Mouse (Mus musculus) neural tube, embryonic 13.5 days (tissue): Measurements from ENCODE around the gene Abhd17c. TPM values are rescaled to one million over a fixed set of nuclear protein-coding genes. Genes with fewer than 3 reads are reported as not detected.

Source experiments
- ATAC-seq: fragments of 200-750 bp; cut with Nextera tagmentation; 2 replicates; pipeline ENCODE4 v1.8.0; 2017; ENCODE audit warnings: low read depth, mild to moderate bottlenecking, moderate TSS enrichment, moderate library complexity
- H3K27ac ChIP-seq: fragments of 300-500 bp; sonication (generic); replicated peaks from 2 replicates; pipeline ENCODE4 v1.5.1; 2015; ENCODE audit warnings: moderate library complexity, mild to moderate bottlenecking, inconsistent platforms
- H3K27me3 ChIP-seq: fragments of 300-500 bp; sonication (generic); 2 replicates; pipeline ENCODE4 v1.6.1; 2015; ENCODE audit warnings: mild to moderate bottlenecking, inconsistent platforms
- H3K36me3 ChIP-seq: fragments of 300-500 bp; sonication (generic); 2 replicates; pipeline ENCODE4 v1.6.1; 2015; ENCODE audit warnings: mild to moderate bottlenecking, inconsistent platforms
- H3K4me1 ChIP-seq: fragments of 300-500 bp; sonication (generic); replicated peaks from 2 replicates; pipeline ENCODE4 v1.6.1; 2015; ENCODE audit warnings: inconsistent platforms
- H3K4me2 ChIP-seq: fragments of 300-500 bp; sonication (generic); 2 replicates; pipeline ENCODE4 v1.6.1; 2015; ENCODE audit warnings: inconsistent platforms, mild to moderate bottlenecking, moderate library complexity
- H3K4me3 ChIP-seq: fragments of 300-500 bp; sonication (generic); 2 replicates; pipeline ENCODE4 v1.5.1; 2015; ENCODE audit warnings: mild to moderate bottlenecking, inconsistent platforms
- H3K9ac ChIP-seq: fragments of 300-500 bp; sonication (generic); 2 replicates; pipeline ENCODE4 v1.6.1; 2015; ENCODE audit warnings: moderate library complexity, mild to moderate bottlenecking, inconsistent platforms
- H3K9me3 ChIP-seq: fragments of 300-500 bp; sonication (generic); 2 replicates; pipeline ENCODE4 v1.6.1; 2016; ENCODE audit warnings: inconsistent platforms
- WGBS: fragments of 180-500 bp; shearing (Covaris S2); methylation state at CpG from one replicate; pipeline ENCODE4 v1.1.7; 2015; 5-methylcytosine and 5-hydroxymethylcytosine counted together
- polyA plus RNA-seq: library from polyadenylated mRNA; unstranded; fragments of >200 nt; fragmentation: Nextera tagmentation; extraction: Ambion mirVana; gene quantifications from 2 replicates; pipeline ENCODE4 v1.2.1, GENCODE M21; 2015

Gene Abhd17c
- polyA plus RNA-seq, 1 experiment from 2014 or later: 62.5 TPM

DNA sequence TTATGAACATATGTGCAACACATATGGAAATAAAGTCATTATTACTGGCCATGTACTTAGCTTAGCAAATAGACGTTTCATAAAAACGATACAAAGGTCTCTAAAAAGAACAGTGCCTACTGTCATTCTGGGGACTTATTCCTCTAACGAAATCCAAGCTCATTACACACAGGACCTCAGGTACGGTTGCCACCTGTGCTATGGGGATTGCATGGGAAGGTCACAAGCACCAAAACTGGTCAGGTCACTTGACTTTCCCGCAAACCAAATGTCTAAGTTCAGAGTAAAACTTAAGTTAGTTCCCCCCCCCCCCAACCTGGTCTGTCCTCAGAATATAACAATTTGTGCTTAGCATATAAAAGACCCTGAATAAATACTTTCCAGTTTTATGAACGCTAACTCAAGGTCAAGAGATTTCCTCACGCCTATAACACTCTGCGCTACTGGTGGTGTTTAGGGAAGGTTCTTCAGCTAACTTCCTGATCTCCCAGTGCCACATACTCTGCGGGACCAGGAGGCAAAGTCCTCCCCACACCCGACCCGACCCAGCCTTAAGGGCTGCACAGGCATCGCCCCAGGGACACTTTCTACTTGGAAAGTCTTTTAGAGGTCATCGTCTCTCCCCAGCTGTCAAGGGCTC, 1.2 kb downstream of the Abhd17c start:
- H3K9me3 ChIP-seq: no peaks in the 10 kb centered on the region
- H3K36me3 ChIP-seq: peaks cover 8% of the 10 kb centered on the region; the same call in 1 of the 2 replicates
- peak overlapping the region; percentile 97; the same call in 1 of the 2 replicates for H3K27ac ChIP-seq
- H3K4me2 ChIP-seq: peak overlapping the region; percentile 95
- 9% methylated on average over 13 of the region's 13 CpGs for WGBS
- H3K27me3 ChIP-seq: no peaks in the 10 kb centered on the region
- peak overlapping the region; percentile 96 for H3K9ac ChIP-seq
- peak overlapping the region; percentile 95 for H3K4me3 ChIP-seq
- peaks cover 61% of the 10 kb centered on the region for H3K4me1 ChIP-seq
- ATAC-seq: no peak

DNA sequence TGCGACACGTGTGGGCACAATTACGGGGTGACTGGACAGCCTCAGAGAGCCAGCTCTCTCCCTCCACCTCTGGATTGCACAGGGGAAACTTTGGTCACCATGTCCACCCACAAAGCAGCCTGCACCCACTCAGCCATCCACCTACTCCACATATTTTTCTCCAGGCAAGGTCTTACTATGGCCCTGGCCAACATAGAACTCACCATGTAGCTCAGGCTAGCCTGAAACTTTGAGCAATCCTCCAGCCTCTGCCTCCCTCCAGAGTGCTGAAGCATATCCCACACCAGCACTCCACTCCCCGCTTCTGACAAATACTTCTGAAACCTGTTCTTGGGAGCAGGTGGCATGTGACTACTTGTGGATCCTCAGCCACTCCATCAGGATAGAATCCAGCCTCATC, 1.9 kb downstream of the Abhd17c start:
- no peak for ATAC-seq
- Histone ChIP-seq H3K4me1 (peaks cover 68% of the 10 kb centered on the region), H3K9ac (peak overlapping the region; percentile 41)

DNA sequence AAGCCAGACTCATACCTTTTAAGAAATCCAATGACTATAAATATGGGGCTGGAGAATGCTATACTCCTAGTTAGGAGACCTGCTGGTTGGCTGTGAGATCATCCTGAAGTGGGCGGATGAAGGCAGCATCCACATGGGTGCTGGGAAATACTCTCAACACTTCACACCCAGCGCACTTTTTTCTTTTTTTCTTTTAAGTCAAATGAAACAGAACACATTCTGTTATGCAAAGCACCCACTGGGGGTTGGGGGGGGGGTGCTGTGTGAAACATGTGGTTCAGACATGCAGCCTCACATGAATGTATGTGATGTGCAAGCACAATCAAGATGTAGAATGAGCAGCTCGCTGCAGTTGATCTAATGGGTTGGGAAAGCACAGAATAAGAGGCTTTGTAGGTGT, 2.8 kb downstream of the Abhd17c start:
- H3K9me3 ChIP-seq: no peaks in the 10 kb centered on the region
- ATAC-seq: no peak
- no peak overlapping the region for H3K9ac ChIP-seq
- no peak overlapping the region for H3K4me3 ChIP-seq
- no peaks in the 10 kb centered on the region for H3K27me3 ChIP-seq
- peaks cover 75% of the 10 kb centered on the region for H3K4me1 ChIP-seq
- no peak overlapping the region for H3K27ac ChIP-seq
- 85% methylated on average over 3 of the region's 3 CpGs for WGBS
- peaks cover 8% of the 10 kb centered on the region; the same call in 1 of the 2 replicates for H3K36me3 ChIP-seq
- H3K4me2 ChIP-seq: peak overlapping the region; percentile 95

More for the DNA sequence above, 1.9 kb downstream of the Abhd17c start:
- H3K4me3 ChIP-seq: peak overlapping the region; percentile 95
- WGBS: 67% methylated on average over 4 of the region's 4 CpGs
- peak overlapping the region; percentile 95 for H3K4me2 ChIP-seq
- no peaks in the 10 kb centered on the region for H3K9me3 ChIP-seq
- peaks cover 8% of the 10 kb centered on the region; the same call in 1 of the 2 replicates for H3K36me3 ChIP-seq
- H3K27ac ChIP-seq: no peak overlapping the region
- no peaks in the 10 kb centered on the region for H3K27me3 ChIP-seq

DNA sequence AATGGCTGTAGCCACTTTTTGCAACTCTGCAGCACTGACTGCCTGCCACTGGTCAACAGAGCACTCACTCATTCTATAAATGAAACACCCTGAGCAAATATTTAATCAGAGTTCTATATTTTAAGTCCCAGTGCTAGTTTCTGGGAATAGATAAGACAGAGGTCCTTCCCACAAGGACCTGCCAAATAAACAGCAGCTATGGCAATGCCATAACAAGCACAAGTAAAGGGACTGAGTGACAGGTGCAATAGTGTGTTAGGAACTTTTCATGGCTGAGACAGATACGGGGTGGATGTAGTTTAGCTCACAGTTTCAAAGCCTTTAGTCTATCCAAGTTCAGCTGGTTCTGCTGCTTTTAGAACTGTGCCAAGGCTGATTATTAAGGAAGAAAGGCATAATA, 3.9 kb downstream of the Abhd17c start:
- Histone ChIP-seq H3K9me3 (no peaks in the 10 kb centered on the region), H3K4me2 (no peak overlapping the region), H3K36me3 (peaks cover 8% of the 10 kb centered on the region; the same call in 1 of the 2 replicates), H3K4me3 (no peak overlapping the region), H3K9ac (no peak overlapping the region), H3K27ac (no peak overlapping the region), H3K4me1 (peaks cover 85% of the 10 kb centered on the region), H3K27me3 (no peaks in the 10 kb centered on the region)
- ATAC-seq: no peak
- WGBS: 93% methylated on average over 1 of the region's 1 CpGs

DNA sequence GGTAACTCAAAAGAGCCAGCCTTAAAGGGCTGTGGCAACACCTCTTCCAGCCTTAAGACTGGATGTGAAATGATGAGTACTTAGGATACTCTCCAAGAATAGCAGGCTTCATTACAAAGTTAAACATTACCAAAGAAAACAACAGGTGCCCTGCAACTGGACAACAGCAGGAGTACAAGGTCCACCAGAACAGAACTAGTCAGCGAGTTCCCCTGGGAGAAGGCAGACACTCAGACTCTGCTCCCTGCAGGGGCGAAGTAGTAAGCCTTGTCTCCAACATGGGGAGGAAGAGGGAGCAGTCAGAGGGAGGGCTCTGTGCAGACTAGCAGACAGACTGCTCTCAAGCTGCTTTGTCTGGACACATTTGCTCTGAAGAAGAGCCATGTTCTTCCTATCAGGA, 6.1 kb downstream of the Abhd17c start:
- Histone ChIP-seq H3K27me3 (no peaks in the 10 kb centered on the region), H3K27ac (no peak overlapping the region)

DNA sequence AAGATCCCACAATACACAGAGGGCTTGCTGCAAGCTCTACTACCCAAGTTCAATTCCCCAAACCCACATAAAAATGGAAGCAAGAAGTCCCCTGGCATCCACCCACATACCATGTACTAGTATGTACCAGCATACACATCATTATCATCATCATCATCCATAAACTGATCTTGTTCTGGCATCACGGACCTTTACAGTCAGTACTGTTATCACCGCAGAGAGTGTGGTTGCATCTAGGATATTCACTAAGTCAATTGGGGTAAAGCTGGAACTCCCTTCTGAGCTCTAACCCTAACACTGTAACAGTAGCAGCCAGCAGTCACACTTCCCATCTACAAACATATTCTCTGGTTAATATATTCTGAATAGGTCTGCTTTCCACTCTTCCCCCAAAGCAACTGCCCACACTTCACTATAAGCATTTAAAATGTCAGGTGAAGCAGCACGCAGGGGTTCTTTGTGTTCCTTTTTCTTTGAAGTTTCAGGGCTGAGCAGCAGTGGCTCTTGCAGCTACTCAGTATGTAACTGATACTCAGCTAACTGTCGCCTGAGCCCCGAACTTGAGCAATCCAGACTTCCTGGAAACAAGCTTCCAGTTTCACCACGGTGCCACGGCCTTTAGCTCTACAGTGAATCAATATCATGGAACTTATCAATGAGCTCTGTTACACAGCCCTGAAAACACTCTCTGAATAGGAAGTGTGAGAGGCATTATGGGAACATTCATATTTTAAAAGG, 8.8 kb downstream of the Abhd17c start:
- H3K4me2 ChIP-seq: no peak overlapping the region
- peaks cover 79% of the 10 kb centered on the region for H3K4me1 ChIP-seq
- no peaks in the 10 kb centered on the region for H3K27me3 ChIP-seq
- WGBS: 67% methylated on average over 7 of the region's 7 CpGs
- no peak overlapping the region for H3K27ac ChIP-seq
- no peak overlapping the region for H3K9ac ChIP-seq
- H3K36me3 ChIP-seq: 0 out of 2 replicates have a peak, but pooled peaks cover under 1% of the 10 kb centered on the region
- H3K4me3 ChIP-seq: no peak overlapping the region
- no peak for ATAC-seq
- H3K9me3 ChIP-seq: no peaks in the 10 kb centered on the region

More for the DNA sequence above, 6.1 kb downstream of the Abhd17c start:
- 48% methylated on average over 2 of the region's 2 CpGs for WGBS
- H3K9ac ChIP-seq: no peak overlapping the region
- no peaks in the 10 kb centered on the region for H3K9me3 ChIP-seq
- no peak overlapping the region for H3K4me3 ChIP-seq
- H3K4me2 ChIP-seq: no peak overlapping the region
- peaks cover 8% of the 10 kb centered on the region; the same call in 1 of the 2 replicates for H3K36me3 ChIP-seq
- no peak for ATAC-seq
- H3K4me1 ChIP-seq: peaks cover 86% of the 10 kb centered on the region

DNA sequence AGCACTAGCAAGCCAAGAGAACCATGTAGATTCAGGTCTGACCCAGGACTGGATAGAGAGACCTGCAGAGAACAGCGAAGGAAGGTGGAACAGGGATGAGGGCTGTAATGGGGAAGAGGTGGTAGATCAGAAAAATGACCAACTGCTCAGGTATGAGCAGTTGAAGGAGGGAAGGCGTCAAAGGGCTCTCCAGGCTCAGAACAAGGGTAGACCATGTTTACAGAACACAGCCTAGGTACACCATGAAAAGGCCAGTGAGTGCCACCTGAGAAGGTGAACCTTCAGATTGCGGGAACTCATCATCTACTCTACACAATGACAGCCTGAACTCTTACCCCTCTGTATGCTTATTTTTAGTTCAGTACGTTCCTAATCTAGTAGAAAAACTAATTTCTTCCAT, 9.5 kb downstream of the Abhd17c start:
- Histone ChIP-seq H3K36me3 (no peaks in the 10 kb centered on the region), H3K27ac (no peak overlapping the region), H3K4me1 (peaks cover 77% of the 10 kb centered on the region), H3K9me3 (no peaks in the 10 kb centered on the region), H3K4me2 (no peak overlapping the region), H3K4me3 (no peak overlapping the region), H3K9ac (no peak overlapping the region), H3K27me3 (no peaks in the 10 kb centered on the region)
- no peak for ATAC-seq
- 99% methylated on average over 4 of the region's 4 CpGs for WGBS

DNA sequence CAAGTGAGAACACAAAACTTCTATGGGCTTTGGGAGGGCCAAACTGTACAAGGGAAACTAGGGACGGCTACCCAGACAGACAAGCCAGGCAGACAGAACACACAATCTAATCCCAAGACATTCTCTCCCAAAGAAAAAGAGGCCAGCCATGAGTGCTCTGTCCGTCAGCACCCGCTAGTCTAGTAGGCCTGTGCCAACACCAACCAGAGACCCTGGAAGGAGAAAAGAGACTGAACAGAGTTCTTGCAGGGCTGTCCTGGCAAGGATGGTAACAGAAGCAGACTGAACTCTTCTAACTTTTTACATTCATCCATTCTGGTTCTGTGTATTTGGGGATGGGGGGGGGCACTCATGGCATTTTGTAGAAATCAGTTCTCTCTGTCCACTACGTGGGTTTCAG, 12.1 kb downstream of the Abhd17c start:
- Histone ChIP-seq H3K4me1 (peaks cover 52% of the 10 kb centered on the region), H3K4me2 (no peak overlapping the region), H3K27ac (no peak overlapping the region), H3K27me3 (no peaks in the 10 kb centered on the region), H3K9me3 (no peaks in the 10 kb centered on the region), H3K4me3 (no peak overlapping the region), H3K36me3 (no peaks in the 10 kb centered on the region), H3K9ac (no peak overlapping the region)
- WGBS: 84% methylated on average over 4 of the region's 4 CpGs
- ATAC-seq: no peak

DNA sequence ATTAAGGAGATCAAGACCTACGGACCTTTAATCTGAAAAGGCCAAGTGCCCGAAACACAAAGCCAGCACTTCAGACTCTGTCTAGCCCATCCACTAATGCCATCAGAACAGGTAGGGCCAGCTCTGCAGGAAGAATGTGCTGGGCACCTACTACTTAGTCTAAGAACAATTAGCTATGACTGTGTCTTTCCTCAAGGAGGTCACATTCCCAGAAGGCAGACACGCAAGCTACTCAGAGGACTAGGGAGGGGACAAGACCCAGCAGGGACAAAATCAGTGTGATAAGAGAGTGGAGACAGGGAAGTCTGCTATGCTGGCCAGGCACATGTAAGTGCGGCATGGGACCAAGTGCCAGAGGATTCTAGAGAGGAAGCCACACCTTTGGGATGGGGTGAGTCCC, 13.0 kb downstream of the Abhd17c start:
- H3K4me3 ChIP-seq: no peak overlapping the region
- no peak overlapping the region for H3K27ac ChIP-seq
- no peak overlapping the region for H3K9ac ChIP-seq
- no peak overlapping the region for H3K4me2 ChIP-seq
- no peaks in the 10 kb centered on the region for H3K9me3 ChIP-seq
- ATAC-seq: no peak
- 88% methylated on average over 4 of the region's 4 CpGs for WGBS
- H3K4me1 ChIP-seq: peaks cover 45% of the 10 kb centered on the region
- no peaks in the 10 kb centered on the region for H3K36me3 ChIP-seq
- no peaks in the 10 kb centered on the region for H3K27me3 ChIP-seq

DNA sequence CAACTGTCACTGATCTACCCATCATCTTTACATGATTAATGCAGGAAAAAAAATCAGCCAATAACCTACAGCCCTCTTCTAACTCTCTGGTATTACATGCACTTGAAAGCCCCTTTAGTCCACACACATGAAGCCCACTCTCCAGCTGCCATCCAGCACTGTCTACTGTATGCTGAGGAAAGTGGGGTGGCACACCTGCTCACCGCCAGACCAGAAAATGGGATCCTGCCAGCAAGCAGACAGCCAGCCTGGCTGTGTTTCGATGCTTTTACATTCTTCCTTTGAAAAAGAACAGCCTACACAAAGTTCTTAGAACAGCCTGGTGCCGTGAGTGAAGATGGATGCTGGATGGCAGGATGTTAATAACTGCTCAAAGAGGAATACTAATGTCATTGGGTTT, 13.9 kb downstream of the Abhd17c start:
- H3K27ac ChIP-seq: 0 out of 2 replicates have a peak overlapping the region, but pooled peaks have one; percentile 23
- H3K27me3 ChIP-seq: no peaks in the 10 kb centered on the region
- H3K4me1 ChIP-seq: peaks cover 36% of the 10 kb centered on the region
- no peak overlapping the region for H3K9ac ChIP-seq
- WGBS: 60% methylated on average over 3 of the region's 3 CpGs
- no peak for ATAC-seq
- H3K4me3 ChIP-seq: no peak overlapping the region
- no peak overlapping the region for H3K4me2 ChIP-seq
- no peaks in the 10 kb centered on the region for H3K36me3 ChIP-seq
- no peaks in the 10 kb centered on the region for H3K9me3 ChIP-seq

DNA sequence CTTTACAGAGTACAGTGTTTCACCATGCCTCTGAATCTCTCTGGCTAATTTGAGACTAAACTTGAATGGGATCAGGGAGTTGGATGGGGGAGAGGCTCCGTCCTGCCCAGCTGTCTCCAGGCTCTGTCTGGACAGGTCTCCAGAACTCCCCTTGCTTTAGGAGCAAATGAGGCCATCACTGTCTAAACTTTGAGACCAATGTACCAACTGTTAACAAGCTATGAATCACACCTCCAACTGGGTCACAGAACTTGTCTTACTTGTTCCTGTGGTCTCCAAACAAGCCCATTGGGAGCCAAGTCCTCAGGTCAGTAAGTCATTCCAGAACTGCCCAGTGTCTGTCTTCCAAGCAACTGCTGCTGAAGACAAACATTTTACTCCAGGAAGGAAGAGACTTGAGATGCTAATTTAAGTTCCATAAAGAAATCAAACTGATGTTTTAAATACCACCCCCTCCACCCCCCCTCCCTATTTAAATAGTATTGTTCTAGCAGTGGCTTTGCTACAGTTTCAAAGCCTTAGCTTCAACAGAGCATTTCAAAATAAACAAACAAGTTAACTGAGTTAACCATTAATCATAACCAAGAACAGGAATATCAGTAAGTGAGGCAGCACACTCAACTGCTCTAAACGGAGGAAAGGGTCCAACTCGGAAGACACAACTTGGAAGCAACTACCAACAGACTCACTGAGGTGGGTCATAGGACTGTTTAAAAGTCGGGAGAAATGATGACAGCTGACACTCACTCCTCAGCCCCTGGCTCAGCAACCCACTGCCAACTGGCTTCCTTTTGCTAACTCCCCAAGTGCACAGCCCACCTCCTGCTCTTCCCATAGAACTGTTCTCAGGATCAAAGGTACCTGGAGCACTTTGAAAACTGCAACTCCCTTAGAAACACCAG, 15.6 kb downstream of the Abhd17c start:
- ATAC-seq: no peak

DNA sequence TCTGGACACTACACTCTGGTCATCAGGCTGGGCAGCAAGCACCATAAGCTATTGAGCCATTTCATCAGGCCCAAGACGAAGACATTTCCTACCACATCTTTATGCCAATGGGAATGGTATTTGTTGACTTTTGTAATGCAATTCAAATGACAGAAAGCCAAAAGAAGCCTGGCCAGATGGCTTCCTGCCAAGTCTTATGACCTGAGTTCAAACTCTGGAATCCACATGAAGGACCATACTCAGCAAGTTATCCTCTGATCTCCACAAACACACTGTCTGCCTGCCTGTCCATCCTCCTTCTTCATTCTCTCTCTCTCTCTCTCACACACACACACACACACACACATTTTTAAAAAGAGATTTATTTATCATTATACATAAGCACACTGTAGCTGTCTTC, 19.0 kb downstream of the Abhd17c start:
- H3K4me1 ChIP-seq: peaks cover 38% of the 10 kb centered on the region
- no peak overlapping the region for H3K4me3 ChIP-seq
- H3K4me2 ChIP-seq: no peak overlapping the region
- no peaks in the 10 kb centered on the region for H3K36me3 ChIP-seq
- no peak for ATAC-seq
- WGBS: 74% methylated on average over 1 of the region's 1 CpGs
- H3K27ac ChIP-seq: no peak overlapping the region
- H3K27me3 ChIP-seq: no peaks in the 10 kb centered on the region
- H3K9me3 ChIP-seq: no peaks in the 10 kb centered on the region
- no peak overlapping the region for H3K9ac ChIP-seq

More for the DNA sequence above, 15.6 kb downstream of the Abhd17c start:
- H3K27me3 ChIP-seq: no peaks in the 10 kb centered on the region
- H3K27ac ChIP-seq: no peak overlapping the region
- H3K36me3 ChIP-seq: no peaks in the 10 kb centered on the region
- no peak overlapping the region for H3K9ac ChIP-seq
- H3K9me3 ChIP-seq: no peaks in the 10 kb centered on the region
- H3K4me2 ChIP-seq: no peak overlapping the region
- H3K4me1 ChIP-seq: peaks cover 46% of the 10 kb centered on the region
- no peak overlapping the region for H3K4me3 ChIP-seq
- WGBS: 76% methylated on average over 4 of the region's 4 CpGs
